Mouse (Mus musculus) forebrain, postnatal 0 days (tissue): ENCODE data around the gene Tmc1. TPM values are rescaled to one million over a fixed set of nuclear protein-coding genes. Genes with fewer than 3 reads are reported as not detected.
A peak's percentile ranks its signal among the peaks of the same experiment; 100 is the strongest.

ENCODE experiments used
- ATAC-seq: fragments of 200-750 bp; cut with Nextera tagmentation; 2 replicates; pipeline ENCODE4 v1.8.0; 2017; ENCODE audit warnings: mild to moderate bottlenecking, moderate library complexity
- DNase-seq: peaks from one replicate; pipeline ENCODE4 v3.0.0-alpha.2; 2015
- H3K27ac ChIP-seq: fragments of 300-500 bp; sonication (generic); 2 replicates; pipeline ENCODE4 v1.5.1; 2014; ENCODE audit warnings: low read depth, mild to moderate bottlenecking, antibody characterized with exemption, low read length, moderate library complexity, mixed read lengths
- H3K27me3 ChIP-seq: fragments of 300-500 bp; sonication (generic); 2 replicates; pipeline ENCODE4 v1.6.1; 2014; ENCODE audit warnings: mild to moderate bottlenecking, low read length, mixed read lengths; ENCODE audit not compliant: insufficient read depth
- H3K36me3 ChIP-seq: fragments of 300-500 bp; sonication (generic); 2 replicates; pipeline ENCODE4 v1.6.1; 2014; ENCODE audit warnings: mild to moderate bottlenecking, moderate library complexity; ENCODE audit not compliant: insufficient read depth
- H3K4me1 ChIP-seq: fragments of 300-500 bp; sonication (generic); 2 replicates; pipeline ENCODE4 v1.6.1; 2014; ENCODE audit warnings: antibody characterized with exemption; ENCODE audit not compliant: insufficient read depth
- H3K4me2 ChIP-seq: fragments of 300-500 bp; sonication (generic); 2 replicates; pipeline ENCODE4 v1.6.1; 2014; ENCODE audit warnings: low read depth, mild to moderate bottlenecking, moderate library complexity
- H3K4me3 ChIP-seq: fragments of 300-500 bp; sonication (generic); 2 replicates; pipeline ENCODE4 v1.5.1; 2014; ENCODE audit warnings: low read depth, low read length, mixed read lengths
- H3K9ac ChIP-seq: fragments of 300-500 bp; sonication (generic); 2 replicates; pipeline ENCODE4 v1.6.1; 2014; ENCODE audit warnings: mild to moderate bottlenecking
- H3K9me3 ChIP-seq: fragments of 300-500 bp; sonication (generic); 2 replicates; pipeline ENCODE4 v1.6.1; 2016; ENCODE audit warnings: low read length
- CTCF ChIP-seq: sonication (generic); IDR thresholded peaks from 2 replicates; pipeline ENCODE4 v1.5.1; 2016; ENCODE audit warnings: antibody characterized with exemption, control low read depth, low read depth
- WGBS: fragments of 180-500 bp; shearing (Covaris S2); extraction: QIAGEN DNeasy Blood & Tissue Kit; methylation state at CpG from one replicate; pipeline ENCODE4 v1.1.7; 2014; 5-methylcytosine and 5-hydroxymethylcytosine counted together
- polyA plus RNA-seq: library from polyadenylated mRNA; unstranded; fragments of >200 nt; fragmentation: Nextera tagmentation; extraction: Ambion mirVana; gene quantifications from 2 replicates; pipeline ENCODE4 v1.2.1, GENCODE M21; 2015
- total RNA-seq: library from RNA; depleted of rRNA; stranded (reverse); fragments of >200 nt; gene quantifications from 2 replicates; pipeline ENCODE4 v1.2.3, GENCODE M21; 2014

Gene Tmc1
- total and polyA plus RNA-seq, 2 experiments from 2014 or later, result 0.10 TPM; not detected in 1

- Histone ChIP-seq H3K4me3 (no peak overlapping the region), H3K9me3 (no peaks in the 10 kb centered on the region), H3K4me2 (peak overlapping the region; percentile 24), H3K9ac (no peak overlapping the region; the same call in 1 of the 2 replicates), H3K27me3 (no peaks in the 10 kb centered on the region), H3K4me1 (peaks cover 14% of the 10 kb centered on the region; the same call in 1 of the 2 replicates), H3K27ac (peak overlapping the region; percentile 67), H3K36me3 (no peaks in the 10 kb centered on the region)
- DNase-seq, result no peak
- no peak for TF ChIP-seq CTCF
- no peak for ATAC-seq
- 27% methylated on average over 7 of the region's 7 CpGs for WGBS
Observed at GRCm38 (mm10) chr19:20924282-20924681, 29.7 kb downstream of the Tmc1 start.

GRCm38 (mm10) chr19:20923336-20924211, 30.4 kb downstream of the Tmc1 start:
- DNase-seq (peak; percentile 50), ATAC-seq (peak; percentile 94)
- Histone ChIP-seq H3K27ac (peak overlapping the region; percentile 67), H3K36me3 (no peaks in the 10 kb centered on the region), H3K9ac (no peak overlapping the region), H3K4me2 (peak overlapping the region; percentile 24), H3K9me3 (no peaks in the 10 kb centered on the region), H3K4me1 (peaks cover 14% of the 10 kb centered on the region; the same call in 1 of the 2 replicates), H3K27me3 (no peaks in the 10 kb centered on the region), H3K4me3 (no peak overlapping the region)
- WGBS, result 3% methylated on average over 10 of the region's 10 CpGs
- no peak for TF ChIP-seq CTCF

- WGBS, result 74% methylated on average over 4 of the region's 4 CpGs
- ATAC-seq (peak; percentile 95), DNase-seq (peak; percentile 58)
- no peaks in the 10 kb centered on the region for H3K4me1 ChIP-seq
- H3K27ac ChIP-seq, result peak overlapping the region; percentile 73; the same call in 1 of the 2 replicates
- no peaks in the 10 kb centered on the region for H3K27me3 ChIP-seq
- no peak overlapping the region for H3K4me2 ChIP-seq
- H3K4me3 ChIP-seq, result no peak overlapping the region
- no peaks in the 10 kb centered on the region for H3K9me3 ChIP-seq
- no peaks in the 10 kb centered on the region for H3K36me3 ChIP-seq
- no peak for TF ChIP-seq CTCF
- H3K9ac ChIP-seq, result no peak overlapping the region
Observed at GRCm38 (mm10) chr19:20918241-20918640, 35.8 kb downstream of the Tmc1 start.

- H3K4me1 ChIP-seq, result no peaks in the 10 kb centered on the region
- no peaks in the 10 kb centered on the region for H3K9me3 ChIP-seq
- H3K4me3 ChIP-seq, result no peak overlapping the region
- H3K27me3 ChIP-seq, result no peaks in the 10 kb centered on the region
- no peak overlapping the region for H3K9ac ChIP-seq
- no peaks in the 10 kb centered on the region for H3K36me3 ChIP-seq
- DNase-seq (no peak), ATAC-seq (no peak)
- no peak for TF ChIP-seq CTCF
- H3K27ac ChIP-seq, result no peak overlapping the region
- no peak overlapping the region for H3K4me2 ChIP-seq
- 92% methylated on average over 2 of the region's 2 CpGs for WGBS
Observed at GRCm38 (mm10) chr19:20915151-20915550, 38.9 kb downstream of the Tmc1 start.

GRCm38 (mm10) chr19:20910356-20910755, 43.6 kb downstream of the Tmc1 start:
- no peak for TF ChIP-seq CTCF
- no peak overlapping the region for H3K27ac ChIP-seq
- H3K27me3 ChIP-seq, result no peaks in the 10 kb centered on the region
- H3K9me3 ChIP-seq, result no peaks in the 10 kb centered on the region
- no peak overlapping the region for H3K9ac ChIP-seq
- DNase-seq, result no peak
- 82% methylated on average over 5 of the region's 5 CpGs for WGBS
- no peak overlapping the region for H3K4me2 ChIP-seq
- no peaks in the 10 kb centered on the region for H3K4me1 ChIP-seq
- H3K36me3 ChIP-seq, result no peaks in the 10 kb centered on the region
- H3K4me3 ChIP-seq, result no peak overlapping the region
- no peak for ATAC-seq

GRCm38 (mm10) chr19:20881205-20881604, 72.8 kb downstream of the Tmc1 start:
- H3K27ac ChIP-seq, result no peak overlapping the region
- no peaks in the 10 kb centered on the region for H3K4me1 ChIP-seq
- no peak overlapping the region for H3K4me3 ChIP-seq
- WGBS, result 68% methylated on average over 2 of the region's 2 CpGs
- H3K9me3 ChIP-seq, result no peaks in the 10 kb centered on the region
- H3K27me3 ChIP-seq, result no peaks in the 10 kb centered on the region
- H3K9ac ChIP-seq, result no peak overlapping the region
- TF ChIP-seq CTCF, result no peak
- no peaks in the 10 kb centered on the region for H3K36me3 ChIP-seq
- no peak for ATAC-seq
- no peak for DNase-seq
- no peak overlapping the region for H3K4me2 ChIP-seq

GRCm38 (mm10) chr19:20875881-20876280, 78.1 kb downstream of the Tmc1 start:
- no peaks in the 10 kb centered on the region for H3K27me3 ChIP-seq
- no peak overlapping the region for H3K4me2 ChIP-seq
- H3K4me3 ChIP-seq, result no peak overlapping the region
- no peak overlapping the region for H3K27ac ChIP-seq
- WGBS, result 83% methylated on average over 4 of the region's 4 CpGs
- H3K4me1 ChIP-seq, result no peaks in the 10 kb centered on the region
- no peak overlapping the region for H3K9ac ChIP-seq
- H3K36me3 ChIP-seq, result no peaks in the 10 kb centered on the region
- ATAC-seq (no peak), DNase-seq (no peak)
- no peak for TF ChIP-seq CTCF
- no peaks in the 10 kb centered on the region for H3K9me3 ChIP-seq
